Mouse (Mus musculus) spleen, postnatal 36 days (tissue): ENCODE data around the gene Ctla4.

Source experiments
- DNase-seq, 2 experiments: peaks; one replicate each; pipeline ENCODE4 v3.0.0; 2022; ENCODE audit warnings: low spot score in 2 of 2, mixed read lengths in 1 of 2

Gene Ctla4

DNA sequence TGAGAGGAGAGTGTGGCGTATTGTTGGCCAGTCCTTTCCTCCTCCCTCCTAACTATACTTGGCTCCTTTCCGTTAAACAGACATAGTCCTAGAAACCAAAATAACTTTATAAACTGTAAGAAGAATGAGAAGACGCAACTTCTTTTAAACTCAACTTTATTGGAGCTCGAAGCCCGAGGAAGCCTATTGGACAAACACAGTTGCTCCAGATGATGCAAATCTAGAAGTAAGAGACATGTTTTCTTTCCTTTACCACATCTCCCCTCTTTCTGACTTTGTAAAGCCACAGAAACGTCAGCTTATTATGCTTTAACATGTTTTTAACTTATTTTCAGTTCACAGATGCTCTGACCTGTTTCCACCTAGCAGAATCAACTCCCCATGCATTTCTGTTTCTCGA lies at the start of gene Ctla4:
Gene Ctla4, plus strand, starts transcription at position 20 of the 400 bp plus-strand sequence.
- no peak for DNase-seq

DNA sequence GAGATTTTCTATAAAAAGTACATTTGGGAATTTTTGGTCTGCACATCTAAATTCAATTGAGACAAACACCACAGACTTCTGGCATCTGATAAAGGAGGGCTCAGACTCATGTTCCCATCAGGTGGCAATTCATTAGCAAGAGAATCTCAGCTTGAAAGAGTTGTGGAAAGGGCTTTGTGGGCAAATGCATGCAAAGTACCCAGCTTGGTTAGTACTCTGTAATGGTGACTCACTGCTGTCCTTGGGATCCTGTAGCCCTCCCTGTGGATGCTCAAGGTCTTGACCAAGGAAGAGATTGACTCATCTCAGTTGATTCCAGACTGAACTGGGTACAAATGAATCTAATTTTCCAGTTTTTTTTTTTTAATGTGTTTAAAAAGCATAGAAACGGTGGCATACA lies 47.6 kb upstream of the Ctla4 start:
- DNase-seq, result no peak

DNA sequence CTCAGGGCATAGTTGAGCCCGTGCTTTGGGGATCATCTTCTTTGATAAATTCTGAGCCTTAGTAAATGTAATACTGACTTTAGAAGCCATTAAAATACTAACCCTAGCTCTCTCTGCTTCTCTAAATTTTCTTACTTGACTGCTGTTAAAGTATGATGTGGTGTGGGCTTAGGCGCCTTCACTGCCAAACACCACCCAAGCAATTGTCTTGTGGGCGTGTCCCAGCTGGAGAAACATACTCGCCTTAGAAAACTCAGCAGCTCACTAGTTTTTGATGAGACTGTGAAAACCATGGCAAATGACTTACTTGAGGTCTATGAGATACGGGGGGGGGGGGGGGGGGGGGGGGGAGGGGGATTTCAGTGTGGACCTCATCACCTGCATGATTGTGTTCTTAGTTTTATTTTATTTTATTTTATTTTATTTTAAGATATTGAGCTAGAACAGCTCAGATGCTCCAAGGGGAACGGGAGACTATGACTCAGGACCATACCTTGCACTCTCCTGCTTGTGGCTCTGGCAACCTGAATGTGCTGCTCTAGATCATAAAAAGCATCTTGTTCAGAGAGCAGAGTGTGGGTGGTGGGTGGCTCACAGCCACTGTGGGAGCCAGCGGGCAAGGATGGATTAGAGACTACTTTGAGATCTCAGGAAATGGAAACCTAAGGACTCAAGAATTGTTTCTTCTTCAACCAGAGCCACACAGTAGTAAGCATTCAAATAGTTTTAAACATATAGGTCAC lies 41.3 kb upstream of the Ctla4 start:
- DNase-seq, result no peak

DNA sequence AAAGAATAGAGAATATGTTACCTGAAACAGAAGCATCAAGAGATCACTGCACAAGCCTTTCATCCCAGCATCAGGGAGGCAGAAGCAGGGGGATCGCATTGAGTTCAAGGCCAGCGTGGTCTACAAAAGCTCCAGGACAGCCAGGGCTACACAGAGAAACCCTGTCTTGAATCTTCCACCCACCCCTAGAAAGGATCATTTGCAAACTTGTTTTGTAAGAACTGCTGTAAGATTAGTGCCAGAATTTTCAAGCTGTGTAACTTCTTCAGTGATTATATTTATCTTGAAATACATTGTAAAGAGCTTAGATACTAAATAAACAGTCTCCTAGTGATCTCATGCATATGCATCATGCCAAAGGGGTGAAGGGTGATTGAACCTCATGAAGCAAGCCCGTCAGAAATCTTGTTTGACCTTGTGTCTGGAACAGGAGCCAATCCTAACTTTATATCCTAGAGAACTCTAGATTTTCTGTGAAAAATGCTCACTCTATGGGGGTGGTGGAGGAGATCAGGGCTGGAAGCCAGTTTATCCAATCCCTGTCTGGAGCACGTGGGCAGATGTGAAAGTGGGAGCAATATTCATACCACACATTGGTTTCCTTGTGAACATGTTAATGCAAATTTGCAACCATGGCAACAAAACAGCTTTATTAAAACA lies 40.1 kb upstream of the Ctla4 start:
- DNase-seq, result no peak

DNA sequence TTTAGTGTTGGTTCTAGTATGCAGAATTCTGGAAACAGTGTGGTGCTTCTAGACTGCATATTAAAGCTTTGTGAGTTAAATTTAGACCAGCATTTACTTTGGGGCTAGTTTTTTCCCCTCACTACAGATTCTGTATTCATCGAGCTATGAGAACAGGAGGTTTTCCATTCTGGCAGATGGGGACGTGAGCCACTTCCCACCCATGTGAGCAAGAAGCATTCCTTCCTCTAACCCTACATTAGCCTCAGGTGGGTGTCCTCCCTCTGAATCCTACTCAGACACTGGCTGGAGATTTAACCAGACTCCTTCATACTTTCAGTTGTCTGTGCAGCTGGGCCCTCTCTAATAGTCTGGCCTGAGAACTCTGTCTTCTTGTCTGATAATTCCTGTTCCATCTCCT lies 37.7 kb upstream of the Ctla4 start:
- no peak for DNase-seq

DNA sequence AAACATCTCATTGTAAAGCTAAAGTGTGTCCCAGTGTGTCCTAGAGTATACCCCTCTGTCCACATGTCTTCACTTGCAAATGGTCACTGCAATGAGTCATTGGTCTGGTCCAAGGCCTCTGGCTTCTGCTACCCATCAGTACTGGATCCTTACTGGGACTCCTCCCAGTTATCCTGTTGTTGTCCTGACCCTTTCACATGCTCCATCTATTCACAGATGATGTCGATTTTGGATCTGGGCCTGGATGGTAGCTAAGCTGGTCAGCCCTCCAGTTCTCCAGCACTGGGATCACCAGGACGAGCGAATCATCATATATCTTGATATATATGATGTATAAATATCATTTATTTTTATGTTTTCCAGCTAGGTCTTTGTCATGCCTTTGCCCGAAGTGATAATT lies 37.0 kb upstream of the Ctla4 start:
- no peak for DNase-seq

DNA sequence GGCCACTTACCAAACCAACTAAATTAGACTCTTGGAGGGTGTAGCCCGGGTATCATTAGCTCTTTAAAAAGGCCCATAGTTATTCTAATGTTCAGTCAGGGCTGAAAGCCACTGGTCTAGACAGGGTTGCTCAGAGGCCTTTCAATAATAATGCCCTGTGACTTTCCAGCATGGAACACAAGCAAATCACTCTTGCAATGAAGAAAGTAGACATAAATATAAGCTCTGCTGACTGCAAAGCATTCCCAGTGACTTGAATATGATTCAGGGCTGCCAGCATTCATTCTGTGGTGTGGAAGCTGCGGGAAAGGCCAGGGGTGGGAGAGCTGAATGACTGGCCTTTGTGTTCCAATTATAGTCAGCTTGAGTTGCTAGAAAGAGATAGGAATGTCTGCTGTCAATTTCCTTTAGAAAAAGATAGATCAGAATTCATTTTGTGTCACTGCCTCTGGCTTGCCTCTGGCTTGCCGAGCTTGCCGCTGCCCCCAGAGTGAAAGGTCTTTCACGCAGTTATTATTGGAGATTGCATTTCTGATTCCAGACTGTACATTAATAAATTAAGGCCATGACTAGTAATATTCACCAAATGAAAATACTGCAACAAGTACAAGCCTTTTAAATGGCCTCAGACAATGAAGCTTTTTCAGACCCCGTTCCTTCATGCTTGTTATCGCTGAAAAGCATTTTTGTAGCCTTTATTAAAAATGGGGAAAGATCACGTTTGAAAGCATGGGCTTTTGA lies 35.6 kb upstream of the Ctla4 start:
- DNase-seq, result no peak

DNA sequence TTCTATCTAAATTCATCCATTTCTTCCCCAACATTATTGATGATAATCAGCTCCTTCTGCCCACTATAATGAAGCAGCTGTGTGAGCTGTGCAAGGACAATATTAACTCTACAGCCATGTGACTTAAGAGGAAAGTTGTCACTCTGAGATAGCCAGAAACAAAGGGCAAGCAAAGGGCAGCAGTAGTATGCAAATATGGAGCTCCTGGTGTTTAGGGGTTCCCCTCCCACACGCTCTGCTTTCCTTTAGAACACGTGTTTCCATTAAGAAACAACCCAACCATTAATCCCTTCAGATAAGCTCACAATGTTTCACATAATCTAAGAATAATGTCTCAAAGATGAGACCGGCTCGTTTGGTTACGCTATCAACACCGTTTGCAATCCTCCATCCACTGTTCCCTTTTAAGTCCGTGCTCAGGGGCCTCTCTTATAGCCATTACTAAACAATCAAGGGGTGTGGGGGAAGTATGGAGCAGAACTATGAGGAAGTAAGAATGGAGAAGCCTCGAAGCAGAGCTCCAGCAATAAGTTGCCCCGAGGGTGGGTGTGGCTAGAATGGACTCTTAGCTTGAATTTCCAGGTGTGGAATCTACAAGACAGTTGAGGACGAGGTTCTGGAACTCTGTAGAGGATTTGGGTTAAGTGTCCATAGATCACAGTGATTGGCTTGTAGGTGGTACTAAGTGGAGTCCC lies 34.6 kb upstream of the Ctla4 start:
- peak in 1 of 2 experiments; percentile 14 for DNase-seq

DNA sequence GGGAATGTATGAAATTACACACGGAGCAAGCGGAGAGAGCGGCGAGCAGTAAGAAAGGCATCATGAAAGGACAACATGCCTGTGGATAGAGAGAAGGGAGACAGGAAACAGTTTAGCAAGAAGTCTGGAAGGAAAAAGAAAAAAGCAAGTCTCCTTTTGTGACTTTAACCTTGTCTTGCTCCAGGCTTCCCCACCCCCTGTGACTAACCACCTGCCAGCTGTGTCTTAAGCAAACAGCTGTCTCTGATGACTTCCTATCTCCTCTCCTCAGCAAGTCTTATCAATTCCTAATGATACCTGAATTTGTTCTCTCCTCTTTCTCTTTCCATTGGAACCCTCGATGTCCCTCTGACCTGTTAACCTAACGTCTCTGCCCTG lies 34.0 kb upstream of the Ctla4 start:
- DNase-seq, result no peak

DNA sequence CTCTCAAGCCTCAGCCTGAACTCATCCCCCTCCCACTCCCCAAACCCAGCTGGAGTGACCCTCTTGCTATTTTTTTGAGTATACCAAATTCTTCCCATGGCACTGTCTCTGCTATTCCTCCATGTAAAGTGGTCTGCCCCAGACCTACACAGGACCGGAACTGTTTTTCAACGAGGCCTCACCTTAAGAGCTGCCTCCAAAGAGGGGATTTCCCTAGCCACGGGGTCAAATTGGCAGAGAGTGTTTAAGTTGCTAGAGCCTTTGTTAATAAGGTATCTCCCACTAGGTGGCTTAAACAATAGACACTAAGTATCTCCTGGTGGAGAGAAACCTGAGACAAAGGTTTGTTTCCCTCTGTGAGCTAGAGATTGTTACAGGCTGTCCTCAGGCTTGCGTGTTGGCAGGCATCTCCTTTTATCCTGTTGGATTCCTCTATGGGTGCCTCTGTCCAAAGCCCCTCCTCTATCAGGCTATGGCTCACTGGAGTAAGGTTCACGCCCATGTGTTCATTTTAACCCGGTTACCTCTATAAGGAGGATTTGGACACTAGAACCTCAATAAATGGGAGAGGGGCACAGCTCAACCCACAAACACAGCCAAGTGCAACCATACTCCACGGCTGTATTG lies 33.4 kb upstream of the Ctla4 start:
- DNase-seq, result peak; percentile 17

DNA sequence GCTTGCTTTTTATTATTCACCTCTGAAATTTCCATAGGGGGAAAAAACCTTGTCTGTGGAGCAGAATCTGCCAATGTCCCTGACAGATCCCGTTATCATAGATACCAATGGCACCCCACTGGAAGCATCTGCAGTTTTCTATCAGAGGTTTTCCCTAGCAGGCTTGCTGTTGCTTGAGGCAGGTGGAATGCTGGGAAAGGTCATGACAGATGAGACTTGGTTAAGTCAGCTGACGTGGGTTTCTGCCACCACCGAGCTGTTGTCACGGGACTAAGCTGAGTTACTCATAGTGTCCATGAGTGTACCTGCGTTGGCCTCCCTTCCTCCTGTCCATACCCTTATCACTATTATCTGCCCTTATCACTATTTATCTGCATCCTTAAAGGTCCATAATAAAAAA lies 32.8 kb upstream of the Ctla4 start:
- DNase-seq, result no peak

DNA sequence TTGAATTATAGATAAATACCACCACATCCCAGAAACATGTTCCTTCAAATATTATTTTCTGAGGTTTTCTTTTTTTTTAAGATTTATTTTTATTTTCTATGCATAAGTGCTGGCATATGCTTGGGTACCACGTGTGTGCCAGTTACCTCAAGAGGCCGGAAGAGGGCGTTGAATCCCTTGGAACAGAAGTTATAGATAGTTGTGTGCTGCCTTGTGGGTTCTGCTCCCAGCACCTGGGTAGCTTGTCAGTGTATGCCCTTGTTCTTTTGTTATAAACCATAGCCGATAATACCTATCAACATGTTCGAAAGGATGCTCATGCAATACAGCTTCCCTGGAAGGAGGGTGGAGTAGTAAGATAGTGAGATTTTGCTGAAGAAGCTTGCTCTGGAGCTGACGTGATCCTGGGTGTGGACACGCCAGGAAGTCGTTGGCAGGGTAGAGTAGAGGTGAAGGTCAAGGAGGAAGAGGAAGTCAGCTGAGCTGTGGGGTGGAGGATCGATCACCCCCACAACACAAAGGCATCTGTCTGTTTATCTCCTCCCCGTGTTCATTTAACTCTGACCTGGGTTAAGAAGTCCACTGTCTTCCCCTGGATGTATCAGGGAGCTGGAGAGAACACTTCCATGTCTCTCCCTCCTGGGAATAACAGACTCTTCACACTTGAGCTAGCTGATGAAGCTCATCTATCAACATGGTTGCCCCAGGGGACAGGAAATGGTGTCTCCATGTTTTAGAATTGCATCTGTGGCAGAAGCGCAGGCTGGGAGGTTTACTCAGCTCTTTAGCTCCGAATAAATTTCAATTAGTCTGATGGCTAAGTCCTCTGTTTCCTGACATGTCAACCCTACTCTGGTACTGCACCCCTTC lies 29.2 kb upstream of the Ctla4 start:
- DNase-seq, result no peak

DNA sequence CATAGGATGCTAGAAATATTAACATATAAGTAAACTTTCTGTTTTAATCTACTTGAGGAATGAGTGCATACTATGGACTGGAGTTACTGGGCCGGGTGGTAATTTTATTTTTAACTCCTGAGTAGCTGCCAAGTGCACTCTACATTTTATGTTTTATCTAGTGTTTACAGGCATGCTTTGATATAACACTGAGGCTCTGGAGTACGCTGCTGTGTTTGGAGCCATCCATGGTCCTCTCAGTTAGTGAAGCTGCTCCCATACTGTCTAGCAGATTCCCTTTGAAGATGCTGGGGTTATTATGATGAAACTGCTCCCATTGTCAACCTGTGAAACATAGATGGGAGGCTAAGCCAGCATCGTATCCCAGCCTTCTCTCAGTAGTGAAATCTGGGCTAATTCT lies 27.6 kb upstream of the Ctla4 start:
- no peak for DNase-seq

DNA sequence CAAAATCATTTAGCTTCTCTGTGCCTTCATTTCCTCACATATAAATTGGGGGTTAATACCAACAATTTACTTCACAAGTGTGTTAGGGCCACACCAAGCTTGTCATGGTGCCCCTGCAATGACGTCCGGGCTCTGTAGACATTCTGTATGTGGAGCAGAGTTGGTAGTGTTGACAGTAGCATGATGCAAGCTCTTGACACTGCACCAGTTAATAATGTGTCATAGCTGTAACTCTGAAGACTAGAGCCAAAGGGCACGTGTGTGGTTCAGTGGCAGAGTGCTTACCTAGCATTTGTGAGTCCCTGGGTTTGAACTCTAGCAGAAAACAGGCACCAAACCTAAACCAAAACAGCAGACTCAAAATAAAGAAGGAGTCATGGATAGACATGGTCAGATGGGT lies 27.0 kb upstream of the Ctla4 start:
- DNase-seq, result no peak

DNA sequence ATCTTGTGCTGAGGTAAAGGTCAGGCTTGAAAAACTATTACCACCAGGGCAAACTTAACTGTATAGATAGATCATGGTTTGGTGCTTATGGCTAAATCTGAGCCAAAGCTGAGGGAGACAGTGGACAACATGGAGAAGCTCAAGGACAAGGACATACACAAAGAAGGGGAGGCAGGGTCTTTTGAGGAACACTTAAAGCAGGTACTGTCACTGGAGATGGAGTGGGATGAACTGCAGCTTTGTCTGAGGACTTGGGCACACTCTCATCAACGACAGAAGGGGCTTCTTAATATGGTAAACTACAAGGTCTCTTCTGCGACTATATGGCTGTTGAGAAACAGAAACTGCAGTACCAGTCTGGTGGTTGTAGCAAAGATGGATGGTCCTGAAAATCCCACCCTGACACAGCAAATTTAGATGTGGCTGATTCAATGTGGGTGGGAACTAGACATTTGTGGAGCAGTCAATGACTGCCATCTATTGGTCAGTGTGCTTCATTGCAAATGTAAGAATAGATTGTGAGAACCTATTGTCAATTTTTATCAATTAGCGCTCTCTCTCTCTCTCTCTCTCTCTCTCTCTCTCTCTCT lies 26.3 kb upstream of the Ctla4 start:
- DNase-seq, result peak in 1 of 2 experiments; percentile 17

DNA sequence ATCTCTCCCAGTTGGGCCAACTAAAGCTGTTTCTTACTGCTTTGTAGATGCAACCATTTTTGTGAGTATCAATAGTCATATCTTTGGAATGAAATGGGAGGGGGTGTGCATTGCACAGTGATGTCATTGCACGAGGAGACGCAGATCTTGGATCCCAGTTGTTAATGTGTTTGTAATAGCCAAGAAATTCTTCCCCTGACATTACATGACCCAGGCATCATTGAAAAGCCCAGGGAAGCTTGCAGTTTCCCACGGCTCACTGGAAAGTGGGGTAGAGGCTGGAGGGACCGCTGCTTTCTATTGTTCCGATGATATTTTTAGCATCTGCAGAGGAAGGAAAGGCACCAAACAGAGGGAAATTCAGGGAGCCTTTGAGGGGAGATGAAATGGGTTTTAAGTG lies 25.8 kb upstream of the Ctla4 start:
- DNase-seq, result no peak

DNA sequence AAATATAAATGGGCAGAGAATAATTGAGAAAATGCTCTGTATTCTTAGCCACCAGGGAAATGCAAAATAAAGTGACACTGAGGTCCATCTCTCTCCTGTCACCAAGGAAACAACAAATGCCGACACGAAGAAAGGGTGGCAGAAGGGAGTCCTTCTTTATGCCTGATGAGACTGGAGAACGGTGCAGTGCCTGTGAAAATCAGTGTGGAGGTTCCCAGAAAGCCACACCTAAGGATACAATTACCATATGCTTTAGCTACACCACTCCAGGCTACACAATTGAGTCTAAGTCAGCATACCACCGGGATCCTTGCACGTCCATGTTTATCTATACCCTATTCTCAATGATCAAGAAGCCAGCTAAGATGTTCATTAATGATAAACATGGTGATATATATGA lies 25.4 kb upstream of the Ctla4 start:
- DNase-seq, result no peak

DNA sequence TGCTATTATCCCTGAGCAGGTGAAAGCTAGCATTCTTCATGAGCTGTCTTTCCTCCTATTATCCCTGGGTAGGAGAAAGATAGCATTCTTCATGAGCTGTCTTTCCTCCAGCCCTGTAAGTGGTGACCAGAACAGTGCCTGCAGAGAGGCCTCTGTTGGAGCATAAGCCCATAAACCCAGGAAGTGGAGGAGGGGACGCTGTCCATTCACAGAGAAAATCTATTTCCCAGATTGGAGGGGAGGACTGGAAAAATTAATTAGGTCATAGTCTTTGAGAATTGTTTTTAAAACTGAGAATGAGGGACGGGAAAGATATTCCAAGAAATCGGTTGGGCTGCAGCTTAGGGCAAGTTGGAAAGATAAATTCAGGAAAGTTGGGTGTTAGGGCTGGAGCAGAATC lies 24.3 kb upstream of the Ctla4 start:
- no peak for DNase-seq

DNA sequence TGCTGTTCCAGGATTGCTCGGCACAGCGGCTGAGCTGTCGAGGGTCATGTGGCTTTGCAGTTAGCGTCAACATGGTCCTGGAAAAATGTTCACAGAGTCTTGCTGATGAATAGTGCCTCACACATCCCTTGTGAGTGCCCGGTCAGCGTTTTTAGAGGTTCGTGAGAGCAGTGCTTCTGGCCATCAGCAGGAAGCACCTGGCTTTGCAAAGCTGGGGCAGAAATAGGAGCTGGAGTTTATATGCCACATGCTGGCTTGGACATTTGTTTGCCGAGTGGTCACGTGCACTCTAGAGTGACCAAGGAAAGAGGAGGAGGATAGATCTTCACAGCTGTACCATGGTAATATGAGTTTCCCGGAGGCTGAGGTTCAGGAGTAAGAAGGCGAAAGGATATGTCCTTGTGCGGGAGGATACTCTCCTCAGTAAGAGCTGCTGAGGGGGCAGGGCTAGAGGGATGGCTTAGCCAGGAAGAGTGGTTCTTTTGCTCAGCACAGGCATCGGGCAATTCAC lies 23.8 kb upstream of the Ctla4 start:
- peak in 1 of 2 experiments; percentile 3 for DNase-seq

DNA sequence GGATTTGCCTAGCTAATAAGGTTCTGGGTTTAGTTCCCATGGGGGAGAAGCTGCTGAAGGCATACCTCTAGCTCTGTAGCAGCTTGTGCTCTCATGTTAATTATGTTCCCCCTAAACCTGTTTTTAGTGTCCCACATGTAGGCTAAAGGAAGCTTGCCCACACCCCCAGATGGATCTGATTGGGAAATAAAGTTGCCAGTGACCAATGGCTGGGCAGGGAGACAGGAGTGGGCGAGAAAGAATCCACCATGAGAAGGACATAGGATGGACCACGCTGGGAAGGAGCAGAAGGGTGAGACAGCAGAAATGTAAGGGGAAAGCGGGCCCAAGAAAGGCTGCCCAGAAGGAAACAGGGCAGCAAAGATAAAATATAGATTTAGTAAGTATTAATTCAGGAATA lies 23.1 kb upstream of the Ctla4 start:
- DNase-seq, result no peak
